Mouse (Mus musculus): ENCODE measurements around the gene Atxn1. TPM values are rescaled to one million over a fixed set of nuclear protein-coding genes. Genes with fewer than 3 reads are reported as not detected.
A peak's percentile ranks its signal among the peaks of the same experiment; 100 is the strongest.

Atxn1 gene
- total and polyA plus RNA-seq, 3 experiments = 9.4 to 61.0 (median 25.0) TPM

GRCm38 (mm10) chr13:45752498-45752897 lies 212.3 kb downstream of the Atxn1 start:
- no peak for DNase-seq (ENCODE audit: low spot score)
- TF ChIP-seq TAL1 (conservative IDR thresholded peaks at IDR 0.05; ENCODE audit: low read depth, low read length) = no peak
- TF ChIP-seq POLR2AphosphoS5 (IDR thresholded peaks at IDR 0.05; ENCODE audit: insufficient replicate concordance, low read depth, low read length) = no peak
- no peak for TF ChIP-seq GATA1 (IDR thresholded peaks at IDR 0.05; ENCODE audit: borderline replicate concordance, low read length)
- no peak for TF ChIP-seq CTCF (IDR thresholded peaks at IDR 0.05; ENCODE audit: low read depth, low read length)
- TF ChIP-seq GATA2 (IDR thresholded peaks at IDR 0.05; ENCODE audit: borderline replicate concordance, low read depth, low read length) = no peak

GRCm38 (mm10) chr13:45751231-45751630 lies 213.6 kb downstream of the Atxn1 start:
- H3K4me3 ChIP-seq (ENCODE audit: low read depth, low read length) = no peak overlapping the region
- no peak for ATAC-seq (ENCODE audit: extremely low read depth, insufficient number of reproducible peaks, low FRiP score, poor library complexity, severe bottlenecking)
- TF ChIP-seq CTCF (IDR thresholded peaks at IDR 0.05; ENCODE audit: low read depth, low read length) (no peak), GATA1 (IDR thresholded peaks at IDR 0.05; ENCODE audit: borderline replicate concordance, low read length) (no peak), TAL1 (conservative IDR thresholded peaks at IDR 0.05; ENCODE audit: low read depth, low read length) (no peak), POLR2AphosphoS5 (IDR thresholded peaks at IDR 0.05; ENCODE audit: insufficient replicate concordance, low read depth, low read length) (no peak), GATA2 (IDR thresholded peaks at IDR 0.05; ENCODE audit: borderline replicate concordance, low read depth, low read length) (no peak)

More at GRCm38 (mm10) chr13:45752498-45752897, 212.3 kb downstream of the Atxn1 start:
- peaks cover 63% of the 10 kb centered on the region for H3K36me3 ChIP-seq (replicated peaks)
- peaks cover 33% of the 10 kb centered on the region for H3K4me1 ChIP-seq (ENCODE audit: insufficient read depth, low read depth, low read length)
- ATAC-seq (ENCODE audit: extremely low read depth, insufficient number of reproducible peaks, low FRiP score, poor library complexity, severe bottlenecking) = no peak
- no peak overlapping the region for H3K4me3 ChIP-seq (ENCODE audit: low read depth, low read length)
- no peaks in the 10 kb centered on the region for H3K27me3 ChIP-seq (ENCODE audit: insufficient read depth, low read length)
- H3K9me3 ChIP-seq (replicated peaks) = no peaks in the 10 kb centered on the region

GRCm38 (mm10) chr13:45750627-45751026 lies 214.2 kb downstream of the Atxn1 start:
- TF ChIP-seq GATA1 (IDR thresholded peaks at IDR 0.05; ENCODE audit: borderline replicate concordance, low read length) (no peak), GATA2 (IDR thresholded peaks at IDR 0.05; ENCODE audit: borderline replicate concordance, low read depth, low read length) (no peak), POLR2AphosphoS5 (IDR thresholded peaks at IDR 0.05; ENCODE audit: insufficient replicate concordance, low read depth, low read length) (no peak)
- peaks cover 61% of the 10 kb centered on the region for H3K36me3 ChIP-seq (replicated peaks)
- no peak for ATAC-seq (ENCODE audit: extremely low read depth, insufficient number of reproducible peaks, low FRiP score, poor library complexity, severe bottlenecking)

More at GRCm38 (mm10) chr13:45751231-45751630, 213.6 kb downstream of the Atxn1 start:
- no peak for DNase-seq (ENCODE audit: low spot score)
- Histone ChIP-seq H3K36me3 (replicated peaks) (peaks cover 60% of the 10 kb centered on the region), H3K27me3 (ENCODE audit: insufficient read depth, low read length) (no peaks in the 10 kb centered on the region), H3K9me3 (replicated peaks) (no peaks in the 10 kb centered on the region), H3K4me1 (ENCODE audit: insufficient read depth, low read depth, low read length) (peaks cover 33% of the 10 kb centered on the region)

GRCm38 (mm10) chr13:45749937-45750336 lies 214.9 kb downstream of the Atxn1 start:
- DNase-seq (ENCODE audit: low spot score) = no peak
- Histone ChIP-seq H3K4me1 (ENCODE audit: insufficient read depth, low read depth, low read length) (peaks cover 42% of the 10 kb centered on the region), H3K9me3 (replicated peaks) (no peaks in the 10 kb centered on the region), H3K36me3 (replicated peaks) (peaks cover 63% of the 10 kb centered on the region), H3K4me3 (ENCODE audit: low read depth, low read length) (no peak overlapping the region), H3K27me3 (ENCODE audit: insufficient read depth, low read length) (no peaks in the 10 kb centered on the region)
- peak; percentile 34 for ATAC-seq (ENCODE audit: extremely low read depth, insufficient number of reproducible peaks, low FRiP score, poor library complexity, severe bottlenecking)
- TF ChIP-seq GATA2 (IDR thresholded peaks at IDR 0.05; ENCODE audit: borderline replicate concordance, low read depth, low read length) (no peak), TAL1 (conservative IDR thresholded peaks at IDR 0.05; ENCODE audit: low read depth, low read length) (no peak), POLR2AphosphoS5 (IDR thresholded peaks at IDR 0.05; ENCODE audit: insufficient replicate concordance, low read depth, low read length) (no peak), CTCF (IDR thresholded peaks at IDR 0.05; ENCODE audit: low read depth, low read length) (no peak), GATA1 (IDR thresholded peaks at IDR 0.05; ENCODE audit: borderline replicate concordance, low read length) (no peak)

More at GRCm38 (mm10) chr13:45750627-45751026, 214.2 kb downstream of the Atxn1 start:
- DNase-seq (ENCODE audit: low spot score) = no peak
- H3K4me1 ChIP-seq (ENCODE audit: insufficient read depth, low read depth, low read length) = peaks cover 36% of the 10 kb centered on the region
- H3K27me3 ChIP-seq (ENCODE audit: insufficient read depth, low read length) = no peaks in the 10 kb centered on the region
- H3K9me3 ChIP-seq (replicated peaks) = no peaks in the 10 kb centered on the region
- no peak overlapping the region for H3K4me3 ChIP-seq (ENCODE audit: low read depth, low read length)

GRCm38 (mm10) chr13:45749222-45749621 lies 215.6 kb downstream of the Atxn1 start:
- Histone ChIP-seq H3K9me3 (replicated peaks) (no peaks in the 10 kb centered on the region), H3K4me1 (ENCODE audit: insufficient read depth, low read depth, low read length) (peaks cover 45% of the 10 kb centered on the region), H3K4me3 (ENCODE audit: low read depth, low read length) (no peak overlapping the region), H3K27me3 (ENCODE audit: insufficient read depth, low read length) (no peaks in the 10 kb centered on the region), H3K36me3 (replicated peaks) (peaks cover 59% of the 10 kb centered on the region)
- no peak for ATAC-seq (ENCODE audit: extremely low read depth, insufficient number of reproducible peaks, low FRiP score, poor library complexity, severe bottlenecking)
- DNase-seq (ENCODE audit: low spot score) = no peak
- TF ChIP-seq CTCF (IDR thresholded peaks at IDR 0.05; ENCODE audit: low read depth, low read length) (no peak), POLR2AphosphoS5 (IDR thresholded peaks at IDR 0.05; ENCODE audit: insufficient replicate concordance, low read depth, low read length) (no peak), GATA2 (IDR thresholded peaks at IDR 0.05; ENCODE audit: borderline replicate concordance, low read depth, low read length) (no peak)

- Histone ChIP-seq H3K9me3 (replicated peaks) (no peaks in the 10 kb centered on the region), H3K27me3 (ENCODE audit: insufficient read depth, low read length) (no peaks in the 10 kb centered on the region), H3K36me3 (replicated peaks) (peaks cover 63% of the 10 kb centered on the region), H3K4me1 (ENCODE audit: insufficient read depth, low read depth, low read length) (peaks cover 47% of the 10 kb centered on the region), H3K4me3 (ENCODE audit: low read depth, low read length) (no peak overlapping the region)
- DNase-seq (ENCODE audit: low spot score) = no peak
- ATAC-seq (ENCODE audit: extremely low read depth, insufficient number of reproducible peaks, low FRiP score, poor library complexity, severe bottlenecking) = no peak
- TF ChIP-seq TAL1 (conservative IDR thresholded peaks at IDR 0.05; ENCODE audit: low read depth, low read length) (no peak), POLR2AphosphoS5 (IDR thresholded peaks at IDR 0.05; ENCODE audit: insufficient replicate concordance, low read depth, low read length) (no peak), GATA2 (IDR thresholded peaks at IDR 0.05; ENCODE audit: borderline replicate concordance, low read depth, low read length) (no peak)
Observed at GRCm38 (mm10) chr13:45748691-45749090, 216.1 kb downstream of the Atxn1 start.
